Mouse (Mus musculus) cerebellum, postnatal 10 days (tissue): ENCODE results near the gene Adamtsl4.
"Not testable (repeated sequence)": the region's sequence is repeated elsewhere in the genome, so short reads cannot be mapped to it uniquely, and the experiment has no call there.

ENCODE experiments used
- DNase-seq, 2 experiments: peaks; one replicate each; pipeline ENCODE4 v3.0.0; 2021; ENCODE audit warnings: mixed read lengths in 2 of 2

The Adamtsl4 gene

GRCm38 (mm10) chr3:95698286-95698685 lies 10.6 kb upstream of the Adamtsl4 start:
- DNase-seq, result no peak

GRCm38 (mm10) chr3:95696360-95696759 lies 8.6 kb upstream of the Adamtsl4 start:
- no peak for DNase-seq

- no peak for DNase-seq
Measured at GRCm38 (mm10) chr3:95695796-95696195, 8.1 kb upstream of the Adamtsl4 start.

GRCm38 (mm10) chr3:95694808-95695703 lies 7.3 kb upstream of the Adamtsl4 start:
- DNase-seq, result no peak

GRCm38 (mm10) chr3:95693821-95694807 lies 6.4 kb upstream of the Adamtsl4 start:
- no peak for DNase-seq

- no peak for DNase-seq
Measured at GRCm38 (mm10) chr3:95692677-95693076, 5.0 kb upstream of the Adamtsl4 start.

GRCm38 (mm10) chr3:95690552-95690951 lies 2.8 kb upstream of the Adamtsl4 start:
- DNase-seq, result not testable (repeated sequence)

- no peak for DNase-seq
Measured at GRCm38 (mm10) chr3:95689940-95690339, 2.2 kb upstream of the Adamtsl4 start.

GRCm38 (mm10) chr3:95689171-95689915 lies 1.6 kb upstream of the Adamtsl4 start:
- DNase-seq, result no peak

GRCm38 (mm10) chr3:95687168-95687523 lies 571 bp downstream of the Adamtsl4 start:
- DNase-seq, result peak in 1 of 2 experiments; percentile 36

GRCm38 (mm10) chr3:95686492-95687167 lies 1.1 kb downstream of the Adamtsl4 start:
- no peak for DNase-seq

- no peak for DNase-seq
Measured at GRCm38 (mm10) chr3:95685701-95686100, 2.0 kb downstream of the Adamtsl4 start.

- no peak for DNase-seq
Measured at GRCm38 (mm10) chr3:95685301-95685700, 2.4 kb downstream of the Adamtsl4 start.

- no peak for DNase-seq
Measured at GRCm38 (mm10) chr3:95684846-95685245, 2.9 kb downstream of the Adamtsl4 start.

- DNase-seq, result no peak
Measured at GRCm38 (mm10) chr3:95682878-95683277, 4.8 kb downstream of the Adamtsl4 start.

- DNase-seq, result no peak
Measured at GRCm38 (mm10) chr3:95681365-95681764, 6.4 kb downstream of the Adamtsl4 start.

GRCm38 (mm10) chr3:95680673-95681072 lies 7.0 kb downstream of the Adamtsl4 start:
- no peak for DNase-seq

- no peak for DNase-seq
Measured at GRCm38 (mm10) chr3:95679551-95679950, 8.2 kb downstream of the Adamtsl4 start.

- no peak for DNase-seq
Measured at GRCm38 (mm10) chr3:95677420-95678090, 10.2 kb downstream of the Adamtsl4 start.

GRCm38 (mm10) chr3:95676745-95677419 lies 10.8 kb downstream of the Adamtsl4 start:
- peak; percentile 76 to 85 for DNase-seq
